Mouse (Mus musculus) telencephalon, adult 2 months (tissue): ENCODE results near the gene Frem1.

Experiments
- DNase-seq: peaks from one replicate; pipeline ENCODE4 v3.0.0-alpha.2; 2011; ENCODE audit warnings: low read depth, low spot score

Frem1 gene

DNA sequence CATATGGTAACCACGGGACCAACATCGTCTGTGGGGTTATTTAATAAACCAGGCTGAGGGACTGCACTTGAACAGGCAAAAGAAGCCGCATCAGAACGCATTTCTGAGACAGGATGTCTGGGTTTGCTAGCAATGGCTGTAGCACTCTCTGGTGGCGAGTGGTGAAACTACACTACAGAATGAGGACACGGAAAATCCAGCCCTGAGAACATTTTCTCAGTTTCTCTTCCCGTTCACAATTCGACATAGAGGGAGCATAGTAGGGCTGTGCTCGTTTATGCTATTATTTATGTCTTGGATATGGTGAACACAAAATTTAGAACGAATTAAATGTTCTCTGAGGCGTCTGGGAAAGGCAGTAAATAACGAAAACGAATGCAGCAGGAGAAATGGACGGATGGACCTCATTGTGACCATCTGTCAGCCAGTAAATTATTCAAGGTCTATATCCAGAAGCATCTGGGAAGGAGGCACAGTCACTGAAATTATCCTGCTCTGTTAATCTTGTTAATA, 118.4 kb downstream of the Frem1 start:
- DNase-seq, result peak; percentile 64

GRCm38 (mm10) chr4:82930079-82930478, 122.1 kb downstream of the Frem1 start:
- no peak for DNase-seq

DNA sequence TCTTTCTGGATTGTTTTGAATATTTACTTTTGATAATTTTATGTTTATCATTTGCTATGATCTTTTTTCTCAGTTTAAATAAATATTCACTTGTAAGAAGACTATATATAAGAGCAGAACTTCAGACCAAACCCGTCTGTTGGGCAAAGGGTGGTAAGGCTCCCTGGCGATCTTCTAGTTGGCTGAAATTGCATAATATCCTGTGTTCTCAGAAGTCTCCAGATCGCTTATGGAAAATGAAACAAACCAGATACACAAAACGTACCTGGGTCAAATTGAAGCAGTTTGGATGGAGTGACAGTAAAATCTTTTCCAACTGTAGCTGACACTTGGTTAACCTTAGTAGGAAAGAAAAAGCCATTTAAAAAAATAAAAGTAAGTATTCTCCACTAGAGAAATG, 130.2 kb downstream of the Frem1 start:
- DNase-seq, result no peak

GRCm38 (mm10) chr4:82918625-82919024, 133.5 kb downstream of the Frem1 start:
- no peak for DNase-seq

DNA sequence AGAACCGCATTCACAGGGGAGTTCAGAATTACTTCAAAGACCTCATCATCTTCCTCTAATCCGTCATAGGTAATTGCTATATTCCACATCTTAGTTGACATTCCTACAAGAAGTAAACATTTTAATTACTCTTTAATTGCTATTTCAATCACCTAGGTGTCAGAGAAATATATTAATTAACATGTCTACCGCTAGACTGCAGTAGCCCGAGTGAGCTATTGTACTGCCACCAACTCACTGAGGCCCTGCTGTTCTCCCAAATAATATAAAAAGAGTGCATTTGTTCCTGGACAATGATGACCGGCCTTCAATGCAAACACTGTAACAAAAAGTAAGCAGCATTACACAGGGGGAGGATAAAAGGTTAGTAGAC, 135.5 kb downstream of the Frem1 start:
- DNase-seq, result no peak

DNA sequence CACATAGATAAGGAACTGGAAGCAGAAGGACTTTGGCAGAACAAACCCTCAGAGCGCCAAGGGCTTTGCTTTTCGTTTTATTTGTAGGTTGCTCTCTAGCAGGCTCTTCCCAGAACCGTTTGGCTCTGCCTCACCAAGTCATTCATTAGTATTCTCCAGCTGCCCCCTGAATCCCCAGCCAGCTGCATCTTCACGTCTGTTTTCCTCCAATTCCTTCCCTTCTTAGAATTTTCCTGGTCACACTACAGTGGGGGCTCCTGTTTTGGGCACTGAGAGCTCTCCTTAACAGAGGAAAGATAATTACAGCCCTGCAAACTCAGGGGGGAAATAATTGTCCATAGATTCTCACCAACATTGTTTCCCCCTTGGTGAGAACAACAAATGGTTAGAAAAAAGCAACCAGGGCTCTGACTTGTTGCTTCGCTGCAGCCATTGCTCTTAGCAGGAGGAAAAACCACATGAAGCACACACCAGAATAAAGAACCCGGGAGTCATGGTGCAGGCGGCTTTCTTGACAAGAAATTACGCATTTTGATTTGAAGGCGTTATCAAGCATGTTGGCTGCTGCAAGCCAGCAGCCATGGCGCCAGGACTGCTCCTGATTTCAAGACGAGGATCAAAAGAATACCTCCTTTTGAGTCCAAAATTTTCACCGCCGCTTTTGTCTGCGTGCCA, 136.0 kb downstream of the Frem1 start:
- no peak for DNase-seq

DNA sequence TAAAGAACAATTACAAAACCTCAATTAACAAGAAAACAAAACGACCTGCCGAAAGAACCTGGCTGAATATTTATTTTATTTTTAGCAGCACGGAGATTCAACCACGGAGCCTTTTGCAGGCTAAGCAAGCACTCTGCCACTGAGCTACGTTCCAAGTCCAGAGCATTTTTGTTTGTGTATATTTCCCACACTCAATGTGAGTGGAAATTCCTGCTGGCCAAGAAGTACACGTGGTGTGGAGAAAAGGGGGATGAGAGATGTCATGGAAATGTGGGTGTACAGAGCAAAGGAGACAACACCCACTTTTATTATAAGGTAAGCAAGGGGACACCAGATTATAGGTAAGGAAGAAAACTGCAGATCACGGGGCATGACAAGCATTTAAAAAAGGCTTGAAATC, 136.6 kb downstream of the Frem1 start:
- DNase-seq, result no peak

DNA sequence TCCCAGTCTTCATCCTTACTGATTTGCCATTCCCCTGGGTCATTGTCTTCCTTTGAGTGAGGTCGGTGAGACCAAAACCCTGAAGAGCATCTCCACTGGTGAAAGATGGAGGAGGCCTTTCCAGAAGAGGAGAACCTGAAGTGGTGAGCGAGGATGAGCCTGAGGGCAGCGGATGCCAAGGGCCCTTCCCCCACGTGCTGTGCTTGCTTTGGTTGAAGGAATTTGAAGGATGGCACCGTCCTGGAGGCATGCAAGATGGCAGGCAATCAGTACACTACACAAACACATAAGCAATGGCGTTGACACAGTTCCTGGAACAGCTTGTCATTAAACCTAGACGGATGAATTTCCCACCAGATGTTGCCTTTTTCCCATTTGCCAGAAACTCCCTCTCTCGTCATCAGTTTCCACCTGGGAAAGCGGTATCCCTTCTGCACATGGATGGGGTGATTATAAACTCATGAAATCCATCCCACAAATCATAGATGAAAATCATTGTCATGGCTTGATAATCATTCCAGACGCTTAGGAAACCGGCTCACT, 137.5 kb downstream of the Frem1 start:
- no peak for DNase-seq

DNA sequence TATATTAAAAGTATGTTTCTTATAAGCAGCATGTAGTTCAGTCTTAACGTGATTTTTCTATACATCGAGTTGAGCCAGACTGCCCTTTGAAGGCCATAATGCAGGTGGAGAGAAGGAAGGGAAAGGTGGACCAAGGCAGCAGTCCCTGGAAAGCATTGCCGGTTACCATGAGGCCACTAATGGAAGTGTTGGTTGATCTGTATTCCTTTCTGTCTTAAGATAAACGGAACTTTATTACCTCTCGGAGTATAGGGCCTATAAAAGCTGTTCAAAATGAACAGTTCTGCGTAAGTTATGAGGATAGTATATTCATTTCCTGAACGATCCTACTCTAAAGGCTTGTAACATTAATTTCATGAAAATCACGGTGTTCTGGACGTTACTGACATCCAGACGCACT, 156.9 kb downstream of the Frem1 start:
- no peak for DNase-seq

DNA sequence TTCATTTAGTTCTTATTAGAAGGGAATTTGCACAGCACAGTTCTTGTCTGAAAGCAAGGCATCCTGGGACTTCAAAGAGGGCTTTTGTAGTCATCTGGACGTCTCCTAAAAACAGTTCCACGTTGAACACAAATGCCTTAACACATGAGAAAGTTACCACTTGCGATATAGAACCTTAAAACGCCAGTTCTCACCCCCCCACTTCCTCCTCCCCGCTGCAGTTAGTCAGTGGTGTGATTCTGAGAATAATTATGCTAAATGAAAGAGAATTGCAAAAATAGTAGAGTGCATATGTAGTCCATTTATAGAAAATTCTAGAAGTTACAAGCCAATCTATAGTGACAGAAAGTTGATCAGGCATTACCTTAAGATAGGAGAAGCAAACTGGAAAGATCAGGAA, 159.9 kb downstream of the Frem1 start:
- DNase-seq, result peak; percentile 67

DNA sequence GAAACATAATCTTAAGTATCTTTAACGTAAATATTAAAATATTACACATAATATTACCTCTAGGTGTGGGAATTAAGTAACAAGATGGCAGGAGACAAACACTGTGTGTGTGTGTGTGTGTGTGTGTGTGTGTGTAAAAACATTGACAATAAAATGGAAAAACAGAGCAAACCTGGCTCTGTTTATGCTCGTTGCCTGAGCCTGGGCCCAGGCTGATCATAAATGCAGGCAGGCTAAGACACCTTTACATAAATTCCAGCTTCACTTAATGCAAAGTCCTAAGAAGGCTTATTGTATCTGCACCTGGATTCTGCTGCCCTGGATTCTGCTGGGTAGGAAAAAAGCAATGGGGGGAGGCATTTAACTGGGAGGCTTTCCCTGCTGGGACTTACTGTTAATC, 160.6 kb downstream of the Frem1 start:
- no peak for DNase-seq

DNA sequence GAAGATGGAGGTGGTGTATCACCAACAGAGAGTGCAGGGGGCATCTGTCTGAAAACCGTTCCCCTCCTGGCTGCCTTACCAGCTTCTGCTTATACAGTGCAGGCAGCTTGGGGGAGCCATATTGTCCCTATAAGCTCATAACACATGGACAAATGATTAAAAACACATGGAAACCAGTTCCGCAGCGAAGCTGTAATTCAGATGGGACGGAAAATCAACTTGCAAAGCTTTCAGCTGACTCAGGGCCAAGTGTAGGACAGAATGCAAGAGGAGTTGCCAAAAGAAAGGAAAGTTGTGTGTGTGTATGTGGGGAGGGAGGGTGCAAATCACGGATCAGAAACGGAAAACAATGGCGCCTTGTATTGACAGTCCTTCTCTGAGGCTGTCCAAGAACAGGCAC, 161.1 kb downstream of the Frem1 start:
- DNase-seq, result no peak

- no peak for DNase-seq
Measured at GRCm38 (mm10) chr4:82890585-82890984, 161.6 kb downstream of the Frem1 start.

GRCm38 (mm10) chr4:82886148-82886547, 166.0 kb downstream of the Frem1 start:
- DNase-seq, result no peak

DNA sequence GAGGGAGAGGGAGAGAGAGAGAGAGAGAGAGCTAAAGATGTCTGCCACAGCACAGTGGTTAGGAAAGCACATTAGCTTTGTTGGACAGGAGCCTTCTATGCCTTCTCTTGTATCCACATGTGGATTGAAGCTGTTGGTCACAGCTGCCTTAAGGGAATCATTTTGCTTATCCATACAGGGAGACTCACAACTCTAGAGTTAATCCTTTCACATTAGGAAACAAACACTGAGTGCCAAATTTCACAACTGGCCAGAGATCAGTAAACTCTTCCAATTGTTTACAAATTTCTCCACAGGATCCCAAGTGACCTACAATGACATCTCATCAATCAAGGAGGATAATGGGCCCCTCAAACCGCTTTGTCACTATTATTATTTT, 166.6 kb downstream of the Frem1 start:
- no peak for DNase-seq

DNA sequence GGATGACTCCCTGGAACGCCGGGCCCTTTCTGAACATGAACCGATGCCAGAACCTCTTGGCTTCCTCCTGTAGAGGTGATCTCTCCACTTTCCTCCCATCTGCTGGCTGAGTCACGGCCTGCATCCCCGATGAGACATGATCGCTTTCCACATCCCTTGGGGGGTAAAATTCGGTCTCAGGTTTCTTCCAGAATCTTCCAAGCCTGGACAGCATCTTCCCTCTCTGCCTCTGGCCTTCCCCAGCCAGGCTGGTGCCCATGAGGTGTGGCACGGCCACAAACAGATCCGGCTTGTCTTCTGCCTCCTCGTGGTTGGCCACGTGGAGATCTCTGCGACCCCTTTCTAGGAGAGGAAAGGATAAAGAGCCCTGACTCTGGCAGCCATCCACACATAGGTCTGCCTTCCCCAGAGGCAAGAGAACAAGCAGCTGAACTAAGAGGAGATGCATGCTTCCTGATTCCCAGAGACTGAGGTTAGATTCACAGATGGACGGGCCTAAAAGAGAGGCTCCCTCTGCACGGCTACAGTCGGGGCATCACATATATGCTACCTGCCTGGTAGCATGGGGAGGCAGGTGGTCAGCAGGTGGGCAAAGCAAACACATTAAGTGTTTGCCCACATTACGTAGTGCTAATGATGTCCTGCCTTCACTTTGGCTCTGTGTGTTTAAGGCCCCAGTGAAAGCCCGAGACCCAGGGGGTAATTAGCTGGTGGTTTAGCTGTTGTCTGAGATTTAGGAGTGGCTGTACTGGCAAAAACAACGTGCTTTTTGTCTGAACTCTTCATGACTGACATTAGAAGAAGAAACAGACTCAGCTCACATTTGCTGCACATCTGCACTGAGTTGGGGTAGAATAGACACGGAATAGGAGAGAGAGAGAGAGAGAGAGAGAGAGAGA, 167.3 kb downstream of the Frem1 start, which contains the start of gene Cer1:
Cer1 (minus strand) TSS at position 513 of the 899 bp plus-strand sequence.
- no peak for DNase-seq

GRCm38 (mm10) chr4:82882500-82882899, 169.6 kb downstream of the Frem1 start:
- DNase-seq, result no peak

DNA sequence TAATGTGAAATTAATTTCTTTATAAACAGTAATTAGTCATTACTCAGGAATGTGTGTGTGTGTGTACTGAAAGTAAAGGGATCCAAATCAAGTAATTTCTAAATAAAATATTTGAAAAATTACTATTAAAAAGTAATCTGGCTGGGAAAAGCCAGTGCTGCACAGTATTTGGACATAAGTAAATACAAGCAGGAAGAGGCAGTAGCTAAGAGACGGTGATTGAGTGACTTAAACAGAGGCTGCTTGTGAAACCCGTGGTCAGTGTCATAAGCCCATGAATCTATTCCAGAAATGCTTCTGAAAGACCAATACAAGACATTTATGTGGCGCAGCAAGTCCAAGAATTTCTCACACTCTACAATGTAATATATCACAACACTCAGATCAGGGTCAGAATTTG, 170.8 kb downstream of the Frem1 start:
- DNase-seq, result no peak

GRCm38 (mm10) chr4:82880243-82880642, 171.9 kb downstream of the Frem1 start:
- DNase-seq, result no peak

DNA sequence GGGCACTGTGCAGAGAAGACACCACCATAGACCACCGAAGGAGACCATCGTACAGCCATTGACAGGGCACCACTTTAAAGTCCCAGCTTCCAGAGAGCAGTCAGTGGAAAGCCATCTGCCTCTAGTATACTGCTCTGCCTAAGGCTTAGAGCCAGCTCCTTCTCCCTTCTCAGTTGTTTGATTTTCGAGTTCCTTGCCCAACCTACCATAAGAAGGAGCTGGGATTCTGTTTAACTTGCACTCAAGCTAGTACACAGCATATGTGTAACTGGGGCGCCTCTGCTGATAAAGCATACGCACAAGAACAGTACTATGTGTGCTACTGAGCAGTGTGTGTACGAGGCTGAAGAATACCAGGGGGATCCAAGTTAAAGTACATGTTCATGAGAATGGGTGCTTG, 173.0 kb downstream of the Frem1 start:
- peak; percentile 26 for DNase-seq

DNA sequence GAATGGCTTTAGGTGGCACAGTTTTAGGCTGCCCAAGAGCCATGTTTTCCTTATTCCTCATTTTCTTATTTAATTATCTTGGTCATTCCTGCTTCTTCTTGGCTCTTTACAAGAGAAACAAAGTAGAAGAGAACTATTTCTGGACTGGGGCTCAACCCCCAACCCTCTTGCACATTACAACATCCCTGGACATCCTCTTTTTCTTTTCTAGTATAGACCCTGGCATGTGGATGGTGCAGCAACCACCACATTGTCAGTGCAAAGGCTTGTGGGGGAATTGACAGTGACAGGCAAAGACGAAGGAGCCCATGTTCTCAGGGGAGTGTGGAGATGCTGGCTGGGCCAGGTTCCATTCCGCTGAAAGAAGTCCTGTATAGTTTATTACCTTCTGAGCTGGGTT, 175.5 kb downstream of the Frem1 start:
- DNase-seq, result no peak

GRCm38 (mm10) chr4:82875532-82875931, 176.6 kb downstream of the Frem1 start:
- DNase-seq, result no peak

DNA sequence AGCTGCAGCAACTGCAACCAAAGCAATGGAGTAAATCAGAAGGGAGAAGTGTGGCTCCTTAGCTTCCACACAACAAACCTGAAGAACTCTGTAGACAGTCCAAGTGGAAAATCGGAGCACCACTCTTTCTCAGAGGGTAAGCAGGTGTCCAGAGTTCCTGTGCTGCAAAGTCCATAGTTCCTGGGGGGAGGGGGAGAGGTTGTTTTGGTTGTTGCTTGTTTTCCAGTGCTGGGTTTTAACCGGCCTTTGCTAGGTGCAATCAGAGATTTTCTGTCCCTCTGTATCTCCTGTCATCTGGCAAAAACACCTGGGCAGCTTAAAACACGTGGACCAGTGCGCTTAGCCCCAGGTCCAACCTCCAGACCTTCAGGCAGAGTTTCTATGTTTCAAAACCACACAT, 177.3 kb downstream of the Frem1 start:
- DNase-seq, result no peak
